Mouse (Mus musculus): ENCODE data around the gene Coro1b. TPM values are rescaled to one million over a fixed set of nuclear protein-coding genes. Genes with fewer than 3 reads are reported as not detected.

The Coro1b gene
- polyA plus RNA-seq, 1 experiment from 2014 or later, result 184 TPM

Other genes starting within 250 kb of the Coro1b start
- gene Tcirg1, start 241.5 kb upstream of the Coro1b start, polyA plus RNA-seq (2015; fragmentation: Nextera tagmentation; extraction: Ambion mirVana), result 48.7 and 50.1 TPM in 2 replicates
- gene Ndufs8, start 235.8 kb upstream of the Coro1b start, polyA plus RNA-seq (2015; fragmentation: Nextera tagmentation; extraction: Ambion mirVana), result 333 and 338 TPM in 2 replicates
- 4.6 and 5.3 TPM in 2 replicates for gene Aldh3b1, start 218.8 kb upstream of the Coro1b start, polyA plus RNA-seq (2015; fragmentation: Nextera tagmentation; extraction: Ambion mirVana)
- 32.2 and 34.2 TPM in 2 replicates for gene Unc93b1, start 213.4 kb upstream of the Coro1b start, polyA plus RNA-seq (2015; fragmentation: Nextera tagmentation; extraction: Ambion mirVana)
- 0.07 TPM in 1 of 2 replicates, not detected in the other for gene Aldh3b3, start 190.0 kb upstream of the Coro1b start, polyA plus RNA-seq (2015; fragmentation: Nextera tagmentation; extraction: Ambion mirVana)
- 1.5 and 1.6 TPM in 2 replicates for gene Aldh3b2, start 176.3 kb upstream of the Coro1b start, polyA plus RNA-seq (2015; fragmentation: Nextera tagmentation; extraction: Ambion mirVana)
- 4.3 and 5.9 TPM in 2 replicates for gene Acy3, start 162.0 kb upstream of the Coro1b start, polyA plus RNA-seq (2015; fragmentation: Nextera tagmentation; extraction: Ambion mirVana)
- gene Tbx10, start 155.9 kb upstream of the Coro1b start, polyA plus RNA-seq (2015; fragmentation: Nextera tagmentation; extraction: Ambion mirVana), result 0.06 TPM in 1 of 2 replicates, not detected in the other
- 40.4 and 42.5 TPM in 2 replicates for gene Nudt8, start 148.0 kb upstream of the Coro1b start, polyA plus RNA-seq (2015; fragmentation: Nextera tagmentation; extraction: Ambion mirVana)
- 0.98 and 1.6 TPM in 2 replicates for gene Gm49405, start 148.0 kb upstream of the Coro1b start, polyA plus RNA-seq (2015; fragmentation: Nextera tagmentation; extraction: Ambion mirVana)
- 1.3 and 1.6 TPM in 2 replicates for gene Doc2g, start 145.3 kb upstream of the Coro1b start, polyA plus RNA-seq (2015; fragmentation: Nextera tagmentation; extraction: Ambion mirVana)
- gene Ndufv1, start 135.8 kb upstream of the Coro1b start, polyA plus RNA-seq (2015; fragmentation: Nextera tagmentation; extraction: Ambion mirVana), result 191 and 194 TPM in 2 replicates
- gene Gstp1, start 110.6 kb upstream of the Coro1b start, polyA plus RNA-seq (2015; fragmentation: Nextera tagmentation; extraction: Ambion mirVana), result 609 and 681 TPM in 2 replicates
- gene Gstp2, start 102.6 kb upstream of the Coro1b start, polyA plus RNA-seq (2015; fragmentation: Nextera tagmentation; extraction: Ambion mirVana), result 4.5 and 6.1 TPM in 2 replicates
- 10.3 and 13.9 TPM in 2 replicates for gene Gstp3, start 89.0 kb upstream of the Coro1b start, polyA plus RNA-seq (2015; fragmentation: Nextera tagmentation; extraction: Ambion mirVana)
- gene Cabp2, start 67.0 kb upstream of the Coro1b start, polyA plus RNA-seq (2015; fragmentation: Nextera tagmentation; extraction: Ambion mirVana), result 0.42 TPM in 1 of 2 replicates, not detected in the other
- 179 and 208 TPM in 2 replicates for gene Cdk2ap2, start 51.4 kb upstream of the Coro1b start, polyA plus RNA-seq (2015; fragmentation: Nextera tagmentation; extraction: Ambion mirVana)
- 37.1 and 45.6 TPM in 2 replicates for gene Pitpnm1, start 48.6 kb upstream of the Coro1b start, polyA plus RNA-seq (2015; fragmentation: Nextera tagmentation; extraction: Ambion mirVana)
- gene Aip, start 22.8 kb upstream of the Coro1b start, polyA plus RNA-seq (2015; fragmentation: Nextera tagmentation; extraction: Ambion mirVana), result 114 TPM in 2 replicates
- 0.03 TPM in 1 of 2 replicates, not detected in the other for gene Gpr152, start 8.8 kb upstream of the Coro1b start, polyA plus RNA-seq (2015; fragmentation: Nextera tagmentation; extraction: Ambion mirVana)
- 0.48 and 0.58 TPM in 2 replicates for gene Cabp4, start 4.6 kb upstream of the Coro1b start, polyA plus RNA-seq (2015; fragmentation: Nextera tagmentation; extraction: Ambion mirVana)
- 929 and 954 TPM in 2 replicates for gene Ptprcap, start 5.0 kb downstream of the Coro1b start, polyA plus RNA-seq (2015; fragmentation: Nextera tagmentation; extraction: Ambion mirVana)
- 36.4 and 41.8 TPM in 2 replicates for gene Rps6kb2, start 14.7 kb downstream of the Coro1b start, polyA plus RNA-seq (2015; fragmentation: Nextera tagmentation; extraction: Ambion mirVana)
- gene Carns1, start 26.9 kb downstream of the Coro1b start, polyA plus RNA-seq (2015; fragmentation: Nextera tagmentation; extraction: Ambion mirVana), result 6.8 and 10.4 TPM in 2 replicates
- 322 and 323 TPM in 2 replicates for gene Tbc1d10c, start 42.7 kb downstream of the Coro1b start, polyA plus RNA-seq (2015; fragmentation: Nextera tagmentation; extraction: Ambion mirVana)
- gene Ppp1ca, start 43.4 kb downstream of the Coro1b start, polyA plus RNA-seq (2015; fragmentation: Nextera tagmentation; extraction: Ambion mirVana), result 995 and 1,030 TPM in 2 replicates
- 29.8 and 33.2 TPM in 2 replicates for gene Rad9a, start 53.0 kb downstream of the Coro1b start, polyA plus RNA-seq (2015; fragmentation: Nextera tagmentation; extraction: Ambion mirVana)
- 2.1 and 2.5 TPM in 2 replicates for gene Clcf1, start 65.6 kb downstream of the Coro1b start, polyA plus RNA-seq (2015; fragmentation: Nextera tagmentation; extraction: Ambion mirVana)
- gene AC109138.7, start 65.7 kb downstream of the Coro1b start, polyA plus RNA-seq (2015; fragmentation: Nextera tagmentation; extraction: Ambion mirVana), result not detected in 2 replicates
- gene Pold4, start 83.3 kb downstream of the Coro1b start, polyA plus RNA-seq (2015; fragmentation: Nextera tagmentation; extraction: Ambion mirVana), result 41.2 and 44.3 TPM in 2 replicates
- 9.4 and 10.1 TPM in 2 replicates for gene Ssh3, start 120.6 kb downstream of the Coro1b start, polyA plus RNA-seq (2015; fragmentation: Nextera tagmentation; extraction: Ambion mirVana)
- gene Ankrd13d, start 134.5 kb downstream of the Coro1b start, polyA plus RNA-seq (2015; fragmentation: Nextera tagmentation; extraction: Ambion mirVana), result 9.8 and 12.2 TPM in 2 replicates
- gene Grk2, start 157.6 kb downstream of the Coro1b start, polyA plus RNA-seq (2015; fragmentation: Nextera tagmentation; extraction: Ambion mirVana), result 64.3 and 81.3 TPM in 2 replicates
- 26.0 and 27.6 TPM in 2 replicates for gene Kdm2a, start 249.7 kb downstream of the Coro1b start, polyA plus RNA-seq (2015; fragmentation: Nextera tagmentation; extraction: Ambion mirVana)